Mouse (Mus musculus) T-helper 17 cell (primary cell): ENCODE measurements around the gene Tuba1b.
"Not testable (repeated sequence)": the region's sequence is repeated elsewhere in the genome, so short reads cannot be mapped to it uniquely, and the experiment has no call there.

Experiments
- in situ Hi-C, 2 experiments: fragments of 300-600 bp; cut with MboI, MseI; formaldehyde crosslinking; loops; 1 replicate in 1 of 2; 2 replicates in 1 of 2; pipeline ENCODE4 v1.15.1; 2025; ENCODE audit warnings: high pct_unique_total_duplicates in 2 of 2

The Tuba1b gene

DNA sequence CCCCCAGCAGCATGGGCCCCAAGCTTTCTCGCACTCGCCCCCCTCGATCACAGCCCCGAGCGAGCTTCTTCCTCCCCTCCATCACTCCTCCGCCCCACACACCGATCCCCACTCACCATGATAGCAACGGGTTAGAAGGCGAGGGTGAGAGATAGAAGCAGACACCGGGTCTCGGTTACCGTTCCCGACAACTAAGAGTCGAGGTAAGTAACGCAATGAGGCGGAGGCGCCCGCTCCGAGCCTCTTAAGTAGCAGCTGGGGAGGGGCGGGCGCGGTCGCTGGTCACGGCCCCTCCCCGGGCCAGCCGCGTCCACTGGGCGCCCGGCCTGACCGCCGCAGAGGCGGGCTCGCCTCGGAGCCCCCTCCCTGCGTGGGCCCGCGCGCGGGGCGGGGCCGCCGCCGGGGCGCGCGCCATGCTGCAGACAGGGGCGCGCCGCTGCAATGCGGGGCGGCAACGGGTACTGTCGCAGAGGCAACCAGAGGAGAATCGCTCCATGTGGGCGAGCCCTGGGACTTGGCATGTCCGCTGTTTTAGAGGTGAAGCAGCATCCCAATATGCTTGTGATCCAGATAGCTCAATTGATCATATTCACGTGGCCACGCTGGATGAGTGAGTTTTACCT, at the start of gene Tuba1b:
Tuba1b (minus strand) TSS at position 349 of the 623 bp plus-strand sequence.
- in situ Hi-C loops: loop anchor here (5.0 kb wide), 2 partner anchors 52 to 98 kb away; no protein-coding TSS in a partner anchor

DNA sequence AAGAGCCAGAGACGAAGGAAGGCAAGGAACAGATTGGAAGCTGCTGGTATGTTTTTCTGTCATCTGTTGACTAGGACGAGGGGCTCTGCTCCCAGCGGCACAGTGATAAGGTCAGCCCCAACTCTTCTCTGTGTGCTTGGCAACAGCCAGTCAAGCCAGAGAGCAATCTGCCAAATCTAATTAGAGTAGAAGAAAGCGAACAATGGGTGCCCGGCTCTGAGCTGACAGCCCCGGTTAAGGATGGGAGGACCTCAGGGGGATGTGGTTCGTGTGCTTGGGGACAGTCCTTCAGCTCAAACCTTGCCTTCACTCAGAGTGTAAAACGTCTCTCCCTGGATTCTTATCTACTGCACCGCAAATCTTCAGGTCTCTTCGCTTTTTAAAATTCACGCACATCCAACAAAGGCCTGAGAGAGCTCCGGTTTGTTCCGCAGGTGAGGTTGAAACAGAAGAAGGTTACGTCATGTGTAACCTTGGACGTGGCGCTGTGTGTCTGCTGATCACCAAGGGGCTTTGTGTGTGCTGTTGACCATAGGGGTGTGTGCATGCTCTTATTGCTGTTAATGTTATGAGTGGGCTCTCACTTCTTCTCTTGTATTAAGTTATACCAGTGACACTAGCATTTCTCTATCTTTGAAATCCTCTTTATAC, 49.2 kb upstream of the Tuba1b start:
- in situ Hi-C loops: no loop called here

DNA sequence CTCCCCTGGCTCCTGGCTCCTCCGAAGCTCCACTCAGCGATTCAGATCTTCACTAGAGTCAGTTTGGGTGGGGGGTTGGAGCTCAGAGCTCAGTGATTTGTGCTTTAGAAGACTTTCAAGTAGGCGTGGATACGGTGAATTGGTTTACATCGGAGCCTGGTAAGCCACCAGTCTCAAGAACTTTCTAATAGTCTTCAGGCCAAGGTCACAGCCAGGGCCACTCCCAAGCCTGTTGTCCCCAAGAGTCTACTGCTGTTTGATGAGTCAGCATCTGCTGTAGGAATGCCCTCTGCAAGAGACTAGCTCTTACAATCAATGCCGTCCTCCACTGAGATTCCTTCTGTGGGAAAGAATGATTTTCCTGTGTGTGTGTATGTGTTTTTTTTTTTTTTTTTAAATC, 47.7 kb upstream of the Tuba1b start:
- in situ Hi-C loops: no loop called here

DNA sequence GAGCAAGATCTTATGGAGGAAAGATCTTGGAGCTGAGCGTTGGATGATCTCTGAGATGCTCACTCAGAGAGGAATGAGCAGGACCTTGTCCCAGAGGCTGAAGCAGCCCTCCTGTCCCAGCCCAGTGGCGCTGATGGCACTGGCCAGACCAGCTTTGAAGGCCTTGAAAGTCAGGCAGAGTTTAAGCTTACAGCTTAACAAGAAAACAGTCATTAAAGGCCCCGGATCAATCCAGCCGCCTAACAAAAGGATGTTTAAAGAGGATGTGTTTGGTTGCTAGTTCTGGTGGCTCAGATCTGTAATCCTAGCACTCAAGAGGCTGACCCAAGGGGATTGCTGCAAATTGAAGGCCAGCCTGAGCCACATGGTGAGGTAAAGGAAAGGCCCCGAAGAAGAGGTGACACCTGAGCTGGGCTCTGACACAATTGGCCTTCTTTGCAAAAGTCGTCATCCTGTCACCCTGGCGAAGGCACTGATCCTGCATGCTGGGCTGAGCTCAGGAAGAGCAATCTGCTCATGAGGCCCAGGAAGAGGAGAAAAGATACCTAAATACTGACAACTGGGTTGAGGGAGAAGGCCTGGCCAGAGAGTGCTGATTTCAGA, 45.7 kb upstream of the Tuba1b start:
- in situ Hi-C loops: no loop called here

DNA sequence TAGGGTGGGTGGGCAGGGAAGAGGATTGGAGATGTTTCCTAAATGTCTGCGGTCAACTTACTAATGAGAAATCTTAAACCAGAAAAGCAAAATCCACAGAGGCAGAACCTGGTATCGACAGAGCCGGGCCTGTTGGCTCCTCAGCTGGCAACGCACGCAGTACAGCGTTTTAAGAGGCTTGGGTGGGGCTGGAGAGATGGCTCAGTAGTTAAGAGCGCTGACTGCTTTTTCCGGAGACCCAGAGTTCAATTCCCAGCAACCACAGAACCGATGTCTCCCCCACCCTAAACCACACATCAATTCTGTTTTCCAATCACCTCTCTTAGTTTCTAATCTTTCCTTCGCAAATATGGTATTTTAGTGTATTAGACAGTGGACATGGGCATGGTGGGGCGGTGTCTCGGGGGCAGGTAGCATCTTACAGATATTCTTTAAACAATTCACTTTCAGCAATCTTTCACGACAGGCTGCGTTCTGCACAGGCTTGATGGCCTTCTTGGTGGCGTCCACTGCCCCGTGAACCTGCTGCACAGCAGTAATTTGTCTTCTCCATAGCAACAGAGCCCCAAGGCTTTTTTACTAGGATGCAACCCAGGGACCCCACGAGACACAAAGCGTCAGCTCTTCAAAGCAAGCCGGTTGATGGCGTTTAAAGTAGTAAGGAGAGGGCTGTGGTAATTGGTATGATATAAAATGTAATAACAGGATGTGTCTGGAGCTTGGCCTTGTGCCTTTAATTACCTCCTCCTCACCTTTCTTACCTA, 44.2 kb upstream of the Tuba1b start:
- in situ Hi-C loops: no loop called here

DNA sequence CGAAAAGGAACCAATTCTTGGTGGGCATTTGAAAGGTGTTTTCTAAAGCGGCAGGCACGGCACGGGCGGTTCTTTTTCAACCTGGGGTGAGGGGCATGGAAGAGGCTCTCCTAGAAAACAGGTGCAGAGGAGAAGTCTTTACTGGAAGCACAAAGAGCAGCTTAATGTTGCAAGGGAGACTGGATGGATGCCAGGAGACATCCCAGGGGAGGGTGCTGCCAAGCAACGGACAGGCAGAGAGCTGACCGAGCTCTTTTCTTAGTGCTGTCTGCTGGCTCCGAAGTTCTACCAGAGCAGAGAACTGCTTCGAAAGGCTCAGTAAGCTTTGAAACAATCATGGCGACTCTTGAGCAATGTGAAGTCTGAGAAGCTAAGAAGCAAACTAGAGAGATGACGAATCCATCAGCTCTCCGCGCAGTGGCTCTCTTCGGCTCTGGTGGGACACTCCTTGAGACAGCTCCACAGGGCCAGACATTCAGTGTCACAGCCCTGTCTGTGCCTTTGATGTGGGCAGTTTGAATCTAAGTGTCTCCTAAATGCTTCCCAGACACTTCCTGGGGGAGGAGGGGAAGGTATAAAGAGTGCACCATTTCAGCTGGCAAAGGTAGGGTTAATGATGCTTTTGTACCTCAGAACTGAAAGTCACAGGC, 43.5 kb upstream of the Tuba1b start:
- in situ Hi-C loops: no loop called here

DNA sequence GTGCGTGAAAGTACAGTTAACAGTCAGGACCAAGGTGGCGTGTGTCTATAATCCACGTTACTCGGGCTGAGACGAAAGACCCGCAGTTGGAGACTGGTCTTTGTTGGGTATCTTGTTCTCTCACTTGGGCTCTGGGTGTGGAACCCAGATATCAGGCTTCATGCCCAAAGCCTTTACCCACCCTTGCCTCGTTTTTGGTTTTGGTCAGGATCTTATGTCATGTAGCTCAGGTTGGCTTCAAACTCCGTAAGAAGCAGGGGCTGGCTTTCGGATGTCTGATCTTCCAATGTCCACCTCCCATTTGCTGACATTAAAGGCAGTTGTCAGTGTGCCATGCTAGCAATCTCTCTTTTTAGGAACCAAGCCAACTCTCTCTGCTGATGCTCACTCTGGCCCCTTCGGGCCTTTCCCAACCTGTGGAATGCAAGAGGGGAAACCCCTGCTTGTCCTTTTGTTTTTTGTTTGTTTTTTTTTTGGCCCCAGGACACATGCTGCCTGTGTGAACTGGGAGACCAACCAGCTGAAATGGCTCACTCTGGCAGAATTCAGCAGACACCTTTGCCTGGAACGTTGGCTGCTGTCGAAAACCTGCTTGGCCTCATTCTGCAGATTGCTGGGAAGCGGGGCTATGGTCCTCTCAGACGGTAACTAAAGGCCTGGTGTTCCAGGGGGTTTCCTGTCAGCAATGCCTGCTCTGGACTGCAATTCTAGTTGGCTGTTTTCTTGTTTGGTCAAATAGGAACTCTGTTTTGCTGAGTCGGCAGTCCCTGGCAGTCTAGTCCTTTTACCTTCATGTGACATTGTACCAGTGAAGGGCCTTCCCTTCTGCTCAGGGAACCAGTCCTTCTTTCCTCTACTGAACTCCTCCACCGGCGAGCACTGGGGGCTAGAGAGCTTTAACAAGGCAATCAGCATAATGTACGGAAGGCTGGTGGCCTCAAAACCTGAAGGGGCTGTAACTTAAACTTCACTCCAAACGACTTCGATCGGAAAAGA, 42.7 kb upstream of the Tuba1b start:
- in situ Hi-C loops: no loop called here

DNA sequence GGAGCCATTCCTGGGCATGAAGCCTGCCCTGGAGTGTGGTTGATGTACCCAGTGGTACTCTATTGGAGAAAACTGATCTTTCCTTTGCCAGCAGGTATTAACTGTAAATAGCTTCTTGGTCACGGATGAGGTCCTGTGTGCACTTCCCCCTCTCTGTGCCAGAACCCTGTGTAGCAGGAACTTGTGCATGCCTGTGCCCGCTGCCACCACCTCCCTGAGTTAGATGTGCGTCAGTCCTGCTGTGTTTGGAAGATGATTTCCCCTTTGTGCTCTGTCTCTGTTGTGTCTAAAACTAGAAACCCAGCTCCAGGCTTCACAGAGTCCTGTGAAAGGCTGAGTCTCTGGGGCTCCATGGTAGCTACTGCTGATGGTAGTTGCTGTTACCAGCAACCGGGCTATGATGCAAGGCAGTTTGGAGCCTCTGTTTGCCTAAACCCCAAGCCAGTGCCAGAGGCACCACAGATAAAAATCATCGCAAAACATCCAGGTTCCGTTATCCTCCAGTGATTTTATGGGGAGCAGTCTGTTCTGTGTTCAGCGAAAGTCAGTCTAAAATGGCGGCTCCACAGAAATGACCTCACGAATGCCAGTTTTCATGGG, 38.8 kb upstream of the Tuba1b start:
- in situ Hi-C loops: no loop called here

DNA sequence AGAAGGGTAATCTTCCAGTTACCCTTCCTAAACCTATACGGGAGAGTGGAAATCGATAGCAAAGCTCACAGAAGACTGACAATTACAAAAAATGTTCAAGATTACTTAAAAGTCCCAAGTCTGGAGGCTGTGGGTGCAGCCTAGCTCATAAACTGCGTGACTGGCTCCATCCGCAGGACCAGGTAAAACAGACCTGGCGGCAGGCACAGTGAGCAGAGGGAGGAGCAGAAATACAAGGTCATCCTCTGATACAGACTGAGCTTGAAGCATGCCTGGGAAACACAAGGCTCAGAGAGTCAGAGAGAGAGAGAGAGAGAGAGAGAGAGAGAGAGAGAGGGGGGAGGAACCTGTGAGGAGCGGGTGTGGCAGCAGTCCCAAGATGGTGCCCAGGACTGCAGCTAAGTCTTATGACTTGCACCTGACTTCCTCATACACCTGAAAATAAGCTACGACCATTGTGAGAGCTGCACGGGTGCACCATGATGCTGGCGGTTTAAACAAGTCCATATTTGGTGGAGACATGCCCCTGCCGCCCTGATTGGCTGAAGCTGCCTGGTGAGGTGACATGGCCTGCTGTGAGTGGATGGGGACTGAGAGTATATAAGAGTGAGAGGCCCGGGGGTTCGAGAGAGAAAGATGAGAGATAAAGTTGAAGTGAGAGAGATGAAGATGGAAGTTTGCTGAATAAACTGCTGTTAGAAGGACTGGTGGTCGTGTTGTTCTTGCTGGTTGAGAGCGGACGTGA, 37.4 kb upstream of the Tuba1b start:
- in situ Hi-C loops: not testable (repeated sequence)

DNA sequence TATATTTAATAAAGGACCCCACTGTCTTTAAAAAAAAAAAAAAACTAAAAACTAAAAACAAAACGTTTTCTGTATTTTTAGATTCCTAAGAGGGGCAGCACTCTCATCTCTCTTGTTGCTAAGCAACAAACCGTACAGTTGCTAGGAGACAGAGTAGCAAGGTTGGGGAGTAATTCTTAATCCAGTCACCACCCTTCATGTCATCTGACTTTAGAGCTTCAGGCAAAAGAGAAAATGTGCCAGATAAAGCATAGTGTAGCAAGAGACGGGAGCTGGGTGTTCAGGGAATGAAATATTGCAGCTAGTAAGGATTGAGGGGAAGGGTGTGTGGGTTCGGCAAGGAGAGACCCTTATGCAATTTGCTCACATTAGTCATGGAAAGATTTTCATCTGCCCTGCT, 36.7 kb upstream of the Tuba1b start:
- in situ Hi-C loops: no loop called here

DNA sequence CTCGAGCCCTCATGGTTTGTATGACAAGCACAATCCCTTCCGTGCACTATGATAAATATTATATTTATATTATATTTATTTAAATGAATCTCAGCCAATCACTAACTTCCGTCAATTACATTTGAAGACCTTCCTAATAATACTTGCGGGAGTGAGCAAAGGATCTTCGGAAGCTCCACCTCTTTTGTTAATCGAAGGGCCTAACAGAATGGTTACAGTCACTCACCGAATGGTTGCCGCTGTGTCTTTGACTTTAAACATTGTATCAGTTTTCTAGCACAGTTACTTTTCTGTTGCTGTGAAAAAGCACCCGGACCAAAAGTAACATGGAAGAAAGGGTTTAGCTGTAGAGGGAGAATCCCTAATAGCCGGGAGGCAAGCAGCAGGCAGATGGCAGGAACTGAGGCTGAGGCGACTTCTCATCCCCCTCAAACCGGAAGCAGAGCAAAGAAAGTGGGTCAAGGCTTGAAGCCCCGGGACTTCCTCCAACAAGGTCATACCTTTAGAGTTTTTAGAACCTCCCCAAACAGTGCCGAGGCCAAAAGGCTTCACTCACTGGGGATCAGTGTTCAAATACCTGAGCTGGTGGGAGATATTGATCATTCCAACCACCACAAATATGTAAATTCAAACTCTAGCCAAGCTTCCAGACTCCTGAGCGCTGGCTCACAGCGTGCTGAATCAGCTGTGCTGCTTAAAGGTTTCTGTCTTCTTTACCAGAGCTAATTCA, 35.2 kb upstream of the Tuba1b start:
- in situ Hi-C loops: no loop called here

DNA sequence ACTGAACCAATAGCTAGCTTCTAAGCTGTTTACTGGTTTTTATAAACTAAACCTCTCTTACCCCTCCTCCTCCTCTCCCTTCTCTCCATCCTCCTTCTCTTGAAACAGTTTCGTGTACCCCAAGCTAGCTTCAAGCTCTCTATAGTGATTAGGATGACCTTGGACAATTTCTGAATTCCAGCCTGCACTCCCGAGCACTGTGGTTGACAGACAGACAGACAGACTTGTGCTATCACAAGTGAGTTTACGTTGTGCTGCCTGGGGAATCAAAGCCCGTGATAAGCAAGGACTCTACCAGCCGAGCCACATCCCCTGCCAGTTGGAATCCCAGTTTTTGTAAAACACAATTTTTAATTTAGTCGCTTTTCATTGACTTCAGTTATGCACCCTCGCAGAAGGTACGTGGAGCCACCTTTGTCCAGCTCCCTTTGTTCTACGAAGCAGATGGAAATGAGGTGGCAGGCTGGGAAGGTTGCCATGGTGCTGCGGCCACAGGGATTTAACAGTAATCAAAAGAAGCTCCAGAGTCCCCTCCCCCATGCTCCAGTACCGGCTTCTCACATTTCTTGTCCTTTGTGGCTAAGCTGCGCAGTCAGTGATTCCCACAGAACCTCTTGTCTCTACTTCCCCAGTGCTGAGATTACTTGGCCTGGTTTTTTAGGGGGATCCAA, 34.5 kb upstream of the Tuba1b start:
- in situ Hi-C loops: no loop called here

DNA sequence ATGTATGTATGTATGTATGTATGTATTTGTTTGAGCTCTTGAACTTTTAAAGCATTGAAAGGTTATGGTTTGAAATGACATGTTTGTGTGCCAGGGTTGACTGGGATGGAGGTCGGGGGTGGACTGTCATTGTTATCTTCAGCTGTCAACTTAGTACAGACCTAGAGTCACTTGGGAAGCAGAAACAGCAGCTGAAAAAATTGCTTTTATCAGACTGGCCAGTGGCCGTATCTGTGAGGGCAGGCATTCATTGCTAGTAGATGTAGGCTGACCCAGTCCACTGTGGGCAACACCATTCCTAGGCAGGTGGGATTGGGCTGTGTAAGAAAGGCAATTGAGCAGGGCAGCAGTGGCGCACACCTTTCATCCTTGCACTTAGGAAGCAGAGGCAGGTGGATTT, 25.2 kb upstream of the Tuba1b start:
- in situ Hi-C loops: loop anchor here in 1 of 2 experiments (5.0 kb wide), 1 partner anchor 33 kb away; no protein-coding TSS in a partner anchor

DNA sequence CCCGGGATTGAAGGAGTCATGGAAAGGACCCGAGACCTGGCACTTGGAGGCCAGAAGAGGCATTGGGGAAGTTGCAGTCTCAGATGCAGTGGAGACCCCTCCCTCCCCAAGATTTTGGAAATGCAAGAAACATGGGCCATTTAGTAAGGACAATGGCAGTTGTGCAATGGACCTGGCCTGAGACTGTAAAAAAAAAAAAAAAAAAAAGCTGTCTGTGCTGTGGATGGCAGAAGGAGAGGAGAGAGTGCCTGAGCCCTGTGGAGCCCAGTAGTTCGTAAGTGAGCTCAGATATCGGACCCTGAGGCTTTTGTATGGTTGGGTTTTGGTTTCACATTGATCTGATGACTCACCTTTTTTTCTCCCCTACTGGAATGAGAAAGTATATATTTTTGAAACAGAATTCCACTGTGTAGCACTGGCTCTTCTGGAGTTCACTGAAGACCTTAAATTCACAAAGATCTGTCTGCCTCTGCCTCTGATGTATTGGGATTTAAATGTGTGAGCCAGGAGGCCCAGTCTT, 24.6 kb upstream of the Tuba1b start:
- in situ Hi-C loops: loop anchor here in 1 of 2 experiments (5.0 kb wide), 1 partner anchor 33 kb away; no protein-coding TSS in a partner anchor

DNA sequence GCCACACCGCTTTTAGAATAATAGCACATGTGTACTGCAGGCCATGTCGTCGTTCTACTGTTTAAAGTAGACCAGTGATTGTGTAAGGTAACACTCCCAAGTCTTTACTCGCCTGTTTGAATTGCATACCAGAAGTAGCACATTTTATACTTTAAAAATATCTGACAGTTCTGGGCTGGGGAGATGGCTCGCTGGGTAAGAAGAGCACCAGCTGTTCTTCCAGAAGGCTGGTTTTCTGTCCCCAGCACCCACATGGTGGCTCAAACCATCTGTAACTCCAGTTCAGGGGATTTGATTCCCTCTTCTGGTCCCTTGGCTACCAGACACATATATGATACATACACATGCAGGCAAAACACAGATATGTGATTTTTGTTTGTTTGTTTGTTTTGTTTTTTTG, 23.1 kb upstream of the Tuba1b start:
- in situ Hi-C loops: loop anchor here in 1 of 2 experiments (5.0 kb wide), 1 partner anchor 35 kb away; no protein-coding TSS in a partner anchor

DNA sequence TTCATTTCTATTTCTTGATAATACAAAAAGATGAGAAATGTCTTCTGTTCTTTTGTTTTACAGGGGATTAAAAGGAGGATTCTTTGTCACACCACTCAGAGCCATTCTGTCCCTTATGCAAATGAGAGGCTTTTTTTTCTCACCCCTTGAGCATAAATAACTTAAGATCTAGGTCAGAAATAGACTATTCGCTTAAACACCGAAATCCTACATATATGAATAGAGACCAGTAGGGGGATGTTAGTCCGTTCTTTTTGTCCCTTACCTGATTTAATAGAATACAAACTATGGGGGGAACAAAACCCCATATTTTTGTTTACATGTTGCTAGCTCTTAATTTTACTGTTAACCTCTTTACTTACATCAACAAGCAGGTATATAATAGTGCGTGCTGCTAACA, 21.6 kb upstream of the Tuba1b start:
- in situ Hi-C loops: loop anchor here in 1 of 2 experiments (5.0 kb wide), 1 partner anchor 36 kb away; no protein-coding TSS in a partner anchor

DNA sequence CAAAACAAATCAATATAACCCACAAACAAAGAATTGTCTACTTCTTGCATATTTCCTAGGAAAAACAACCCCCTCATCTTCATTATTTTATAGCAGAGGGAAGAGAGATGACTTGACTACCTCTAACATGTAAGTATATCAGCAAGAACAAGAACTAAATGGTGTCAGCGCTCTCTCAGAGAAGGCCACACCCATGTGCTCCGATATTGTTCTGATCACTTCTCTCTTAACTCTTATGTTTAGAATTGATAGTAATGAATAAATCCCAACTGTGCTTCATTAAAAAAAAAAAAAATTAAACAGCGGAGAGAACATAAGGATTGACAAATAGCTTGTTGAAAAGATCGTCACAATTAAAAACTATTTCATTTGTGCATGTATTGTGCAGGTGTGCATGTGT, 21.0 kb upstream of the Tuba1b start:
- in situ Hi-C loops: loop anchor here in 1 of 2 experiments (5.0 kb wide), 1 partner anchor 37 kb away; no protein-coding TSS in a partner anchor
